Mouse (Mus musculus) CH12.LX (cell line): ENCODE measurements around the gene Npas3. TPM values are rescaled to one million over a fixed set of nuclear protein-coding genes. Genes with fewer than 3 reads are reported as not detected.

ENCODE experiments used
- DNase-seq: peaks from one replicate; pipeline ENCODE4 v3.0.0-alpha.2; 2013; ENCODE audit errors: extremely low read depth
- H3K27ac ChIP-seq: 2 replicates; pipeline ENCODE4 v1.5.1; 2012; ENCODE audit warnings: low read depth, mild to moderate bottlenecking, control low read depth, moderate library complexity; ENCODE audit not compliant: insufficient read depth
- H3K27me3 ChIP-seq: replicated peaks from 2 replicates; pipeline ENCODE3; 2012; ENCODE audit warnings: inconsistent platforms
- H3K36me3 ChIP-seq, 2 experiments: replicated peaks in 1 of 2; 2 replicates each; pipeline versions ENCODE3 to v1.6.1; 2012; ENCODE audit warnings: inconsistent platforms in 1 of 2, low read length in 1 of 2, mild to moderate bottlenecking in 1 of 2, mixed read lengths in 1 of 2, moderate library complexity in 1 of 2; ENCODE audit not compliant: control insufficient read depth in 1 of 2, insufficient read depth in 1 of 2
- H3K4me1 ChIP-seq, 2 experiments: 2 replicates each; pipeline ENCODE4 v1.6.1; 2012; ENCODE audit warnings: inconsistent platforms in 1 of 2, moderate library complexity in 1 of 2; ENCODE audit not compliant: insufficient read depth in 2 of 2, control insufficient read depth in 1 of 2
- H3K4me2 ChIP-seq: 2 replicates; pipeline ENCODE4 v1.6.1; 2012; ENCODE audit warnings: low read depth, mild to moderate bottlenecking, control low read depth; ENCODE audit not compliant: poor library complexity, insufficient read depth, severe bottlenecking
- H3K4me3 ChIP-seq, 3 experiments: fragments of 150-350 bp in 1 of 3; sonication (generic) in 1 of 3; replicated peaks in 1 of 3; 2 replicates each; pipeline versions ENCODE3 to v1.5.1; 2011 to 2012; ENCODE audit warnings: low read depth in 2 of 3, low read length in 2 of 3, mild to moderate bottlenecking in 2 of 3, moderate library complexity in 2 of 3, control low read depth in 1 of 3, improper control_type of control experiment in 1 of 3, inconsistent platforms in 1 of 3, mixed read lengths in 1 of 3; ENCODE audit not compliant: poor library complexity in 1 of 3
- H3K79me2 ChIP-seq: replicated peaks from 2 replicates; pipeline ENCODE4 v1.6.1; 2012; ENCODE audit warnings: mild to moderate bottlenecking, moderate library complexity; ENCODE audit not compliant: control insufficient read depth, poor library complexity, insufficient read depth, severe bottlenecking; ENCODE audit errors: extremely low read depth
- H3K9ac ChIP-seq: 2 replicates; pipeline ENCODE4 v1.6.1; 2012; ENCODE audit warnings: low read depth, mild to moderate bottlenecking, control low read depth, moderate library complexity; ENCODE audit not compliant: insufficient read depth
- H3K9me3 ChIP-seq: replicated peaks from 2 replicates; pipeline ENCODE3; 2012; ENCODE audit warnings: low read length, inconsistent platforms, mixed read lengths
- CHD2 ChIP-seq: IDR thresholded peaks from 2 replicates; pipeline ENCODE4 v1.6.1; 2011; ENCODE audit warnings: low read length, improper control_type of control experiment
- CTCF ChIP-seq, 2 experiments: IDR thresholded peaks in 1 of 2; conservative IDR thresholded peaks in 1 of 2; 2 replicates each; pipeline ENCODE4 v1.5.1; 2011 to 2012; ENCODE audit warnings: low read depth in 2 of 2, low read length in 2 of 2, improper control_type of control experiment in 1 of 2, inconsistent platforms in 1 of 2, mild to moderate bottlenecking in 1 of 2, moderate library complexity in 1 of 2
- E2F4 ChIP-seq: IDR thresholded peaks from 2 replicates; pipeline ENCODE4 v1.6.1; 2011; ENCODE audit warnings: low read depth, low read length, improper control_type of control experiment; ENCODE audit not compliant: insufficient replicate concordance
- HCFC1 ChIP-seq: IDR thresholded peaks from 2 replicates; pipeline ENCODE4 v1.6.1; 2012; ENCODE audit warnings: low read depth, mild to moderate bottlenecking, inconsistent platforms, low read length, improper control_type of control experiment
- JUN ChIP-seq: IDR thresholded peaks from 2 replicates; pipeline ENCODE4 v1.6.1; 2011; ENCODE audit warnings: low read depth, mild to moderate bottlenecking, low read length, improper control_type of control experiment, moderate library complexity; ENCODE audit not compliant: insufficient read depth
- JUND ChIP-seq: conservative IDR thresholded peaks from 2 replicates; pipeline ENCODE4 v1.6.1; 2011; ENCODE audit warnings: low read depth, low read length, improper control_type of control experiment
- KAT2A ChIP-seq: IDR thresholded peaks from 2 replicates; pipeline ENCODE4 v1.6.1; 2012; ENCODE audit warnings: low read length, improper control_type of control experiment, inconsistent platforms; ENCODE audit not compliant: insufficient replicate concordance
- MEF2A ChIP-seq: IDR thresholded peaks from 2 replicates; pipeline ENCODE4 v1.6.1; 2014; ENCODE audit warnings: low read depth, mild to moderate bottlenecking, inconsistent platforms, low read length, improper control_type of control experiment, borderline replicate concordance
- MYC ChIP-seq: IDR thresholded peaks from 2 replicates; pipeline ENCODE4 v1.6.1; 2011; ENCODE audit warnings: low read depth, mild to moderate bottlenecking, improper control_type of control experiment, low read length
- NELFE ChIP-seq: IDR thresholded peaks from 2 replicates; pipeline ENCODE4 v1.6.1; 2011; ENCODE audit warnings: low read depth, low read length, improper control_type of control experiment
- NRF1 ChIP-seq: IDR thresholded peaks from 2 replicates; pipeline ENCODE4 v1.6.1; 2014; ENCODE audit warnings: low read depth, mild to moderate bottlenecking, inconsistent platforms, low read length, improper control_type of control experiment, moderate library complexity
- SIN3A ChIP-seq: IDR thresholded peaks from 2 replicates; pipeline ENCODE4 v1.6.1; 2012; ENCODE audit warnings: low read length, improper control_type of control experiment, inconsistent platforms
- TCF12 ChIP-seq: IDR thresholded peaks from 2 replicates; pipeline ENCODE4 v1.6.1; 2014; ENCODE audit warnings: low read depth, mild to moderate bottlenecking, inconsistent platforms, low read length, improper control_type of control experiment
- UBTF ChIP-seq: IDR thresholded peaks from 2 replicates; pipeline ENCODE4 v1.6.1; 2012; ENCODE audit warnings: low read depth, mild to moderate bottlenecking, inconsistent platforms, low read length, improper control_type of control experiment, moderate library complexity
- USF1 ChIP-seq: IDR thresholded peaks from 2 replicates; pipeline ENCODE4 v1.6.1; 2014; ENCODE audit warnings: low read depth, mild to moderate bottlenecking, inconsistent platforms, low read length, improper control_type of control experiment
- USF2 ChIP-seq: conservative IDR thresholded peaks from 2 replicates; pipeline ENCODE4 v1.6.1; 2011; ENCODE audit warnings: low read depth, low read length, improper control_type of control experiment
- ZC3H11A ChIP-seq: IDR thresholded peaks from 2 replicates; pipeline ENCODE4 v1.6.1; 2012; ENCODE audit warnings: low read depth, mild to moderate bottlenecking, inconsistent platforms, low read length, improper control_type of control experiment
- ZKSCAN1 ChIP-seq: IDR thresholded peaks from 2 replicates; pipeline ENCODE4 v1.6.1; 2012; ENCODE audit warnings: low read depth, inconsistent platforms, low read length, improper control_type of control experiment, borderline replicate concordance
- ZNF384 ChIP-seq: IDR thresholded peaks from 2 replicates; pipeline ENCODE4 v1.6.1; 2012; ENCODE audit warnings: low read depth, low read length, improper control_type of control experiment, inconsistent platforms
- dilution Hi-C: fragments of 300-500 bp; cut with MboI; formaldehyde crosslinking; loops from 2 replicates; pipeline ENCODE4 v1.14.3; 2020; ENCODE audit warnings: low sequenced_read_pairs; ENCODE audit not compliant: extremely low pct_unique_long_range_greater_than_20kb, extremely low pct_ligation_motif_present
- in situ Hi-C: fragments of 300-500 bp; cut with MboI; formaldehyde crosslinking; loops from 3 replicates; pipeline ENCODE4 v1.14.3; 2019; ENCODE audit warnings: low sequenced_read_pairs, low pct_ligation_motif_present, low pct_unique_long_range_greater_than_20kb, mixed read lengths
- polyA plus RNA-seq: library from polyadenylated mRNA; unstranded; fragments of >175 nt; gene quantifications from 2 replicates; pipeline ENCODE4 v1.2.1, GENCODE M21; 2012; ENCODE audit warnings: low read depth; ENCODE audit not compliant: insufficient read length
- total RNA-seq, 2 experiments: library from RNA; depleted of rRNA; stranded (reverse); fragments of 300-350 nt in 1 of 2; fragments of >200 nt in 1 of 2; gene quantifications; 2 replicates each; pipeline ENCODE4 v1.2.3; 2012 to 2014

Gene Npas3
- total and polyA plus RNA-seq, 3 experiments = 0.13 TPM; not detected in 1

DNA sequence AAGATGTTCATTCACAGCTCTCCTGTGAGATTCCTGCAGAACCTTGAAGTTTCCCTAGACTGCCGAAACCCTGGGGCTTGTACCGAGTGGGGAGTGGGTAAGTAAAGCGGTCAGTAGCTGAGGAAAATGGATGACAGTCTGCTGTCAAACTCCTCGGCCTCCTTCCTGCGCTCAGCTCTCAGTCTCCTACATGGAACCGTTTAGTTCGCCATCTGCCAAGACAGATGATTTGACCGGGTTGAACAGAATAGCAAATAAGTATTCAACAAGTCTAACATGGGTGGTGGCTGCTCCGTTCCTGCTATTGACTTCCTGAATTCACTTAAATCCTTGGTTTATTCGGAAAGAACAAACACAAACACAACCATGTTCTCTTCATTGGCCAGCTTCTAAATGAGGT lies 541.0 kb downstream of the Npas3 start:
- Histone ChIP-seq H3K36me3 (no peaks in the 10 kb centered on the region), H3K9me3 (no peaks in the 10 kb centered on the region), H3K79me2 (no peaks in the 10 kb centered on the region), H3K9ac (no peak overlapping the region), H3K27ac (no peak overlapping the region), H3K4me3 (no peak overlapping the region), H3K27me3 (no peaks in the 10 kb centered on the region)
- dilution Hi-C loops (no loop called here), in situ Hi-C loops (no loop called here)
- no peak for DNase-seq
- no peak for TF ChIP-seq E2F4
- TF ChIP-seq USF2 = no peak
- no peak for TF ChIP-seq MYC
- no peak for TF ChIP-seq TCF12
- no peak for TF ChIP-seq CHD2
- TF ChIP-seq ZNF384 = no peak
- no peak for TF ChIP-seq KAT2A
- no peak for TF ChIP-seq NRF1
- no peak for TF ChIP-seq JUN
- no peak for TF ChIP-seq ZC3H11A
- TF ChIP-seq USF1 = no peak
- TF ChIP-seq JUND = no peak
- TF ChIP-seq, all 38 proteins: peak for 0
- Histone ChIP-seq H3K4me1 (no peaks in the 10 kb centered on the region), H3K4me2 (no peak overlapping the region)

DNA sequence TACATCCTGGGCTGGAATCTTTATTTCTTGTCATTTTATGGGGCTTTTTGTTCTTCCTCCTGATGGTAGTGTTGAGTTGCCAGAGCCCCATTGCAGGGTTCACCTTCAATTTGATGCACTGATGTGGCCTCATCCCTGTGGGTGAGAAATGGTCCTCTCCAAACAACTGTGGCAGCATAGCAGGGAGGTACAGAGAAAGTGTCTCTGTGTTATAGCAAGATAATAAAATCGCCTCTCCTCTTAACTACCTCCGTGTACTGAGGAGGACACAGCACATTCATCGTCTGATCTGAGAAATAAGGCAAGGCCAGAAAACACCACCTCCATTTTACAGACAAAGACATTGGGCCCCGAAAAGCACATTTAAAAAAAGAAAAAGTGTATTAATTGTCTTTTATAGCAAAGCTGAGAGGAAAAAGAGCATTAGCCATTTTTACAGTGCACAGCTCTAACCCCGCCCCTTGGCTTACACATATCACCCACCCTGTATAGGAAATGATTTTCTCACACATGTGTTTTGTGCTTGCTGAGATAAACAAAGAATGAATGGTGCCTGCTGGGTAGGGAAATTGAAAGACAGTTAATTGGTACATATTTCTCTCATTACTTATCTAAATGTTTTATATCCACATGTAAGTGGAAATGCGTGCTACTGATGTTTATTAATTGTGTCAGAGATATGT lies 546.4 kb downstream of the Npas3 start:
- no peaks in the 10 kb centered on the region for H3K79me2 ChIP-seq
- H3K9me3 ChIP-seq = no peaks in the 10 kb centered on the region
- no peak overlapping the region for H3K27ac ChIP-seq
- H3K4me2 ChIP-seq = no peak overlapping the region
- H3K4me3 ChIP-seq = no peak overlapping the region
- H3K36me3 ChIP-seq = no peaks in the 10 kb centered on the region
- TF ChIP-seq ZKSCAN1 = no peak
- TF ChIP-seq NELFE = no peak
- TF ChIP-seq SIN3A = no peak
- TF ChIP-seq JUND = no peak
- no peak for TF ChIP-seq TCF12
- no peak for TF ChIP-seq CTCF (conservative IDR thresholded peaks at IDR 0.05 in 1 of 2, IDR thresholded peaks at IDR 0.05 in 1 of 2; ENCODE audit: low read depth in 2 of 2, low read length in 2 of 2)
- TF ChIP-seq MEF2A = no peak
- TF ChIP-seq UBTF = no peak
- TF ChIP-seq HCFC1 = no peak
- no peak for TF ChIP-seq KAT2A
- TF ChIP-seq MYC = no peak
- TF ChIP-seq ZC3H11A = no peak
- H3K27me3 ChIP-seq = no peaks in the 10 kb centered on the region
- dilution Hi-C loops (no loop called here), in situ Hi-C loops (no loop called here)
- DNase-seq = no peak
- H3K9ac ChIP-seq = no peak overlapping the region
- no peaks in the 10 kb centered on the region for H3K4me1 ChIP-seq
